Mouse (Mus musculus) yolk sac, embryonic 10.5 days (tissue): ENCODE results near the gene Pkd1l1.

Experiments
- DNase-seq: peaks from one replicate; pipeline ENCODE4 v3.0.0-alpha.2; 2017; ENCODE audit warnings: low spot score

The Pkd1l1 gene

DNA sequence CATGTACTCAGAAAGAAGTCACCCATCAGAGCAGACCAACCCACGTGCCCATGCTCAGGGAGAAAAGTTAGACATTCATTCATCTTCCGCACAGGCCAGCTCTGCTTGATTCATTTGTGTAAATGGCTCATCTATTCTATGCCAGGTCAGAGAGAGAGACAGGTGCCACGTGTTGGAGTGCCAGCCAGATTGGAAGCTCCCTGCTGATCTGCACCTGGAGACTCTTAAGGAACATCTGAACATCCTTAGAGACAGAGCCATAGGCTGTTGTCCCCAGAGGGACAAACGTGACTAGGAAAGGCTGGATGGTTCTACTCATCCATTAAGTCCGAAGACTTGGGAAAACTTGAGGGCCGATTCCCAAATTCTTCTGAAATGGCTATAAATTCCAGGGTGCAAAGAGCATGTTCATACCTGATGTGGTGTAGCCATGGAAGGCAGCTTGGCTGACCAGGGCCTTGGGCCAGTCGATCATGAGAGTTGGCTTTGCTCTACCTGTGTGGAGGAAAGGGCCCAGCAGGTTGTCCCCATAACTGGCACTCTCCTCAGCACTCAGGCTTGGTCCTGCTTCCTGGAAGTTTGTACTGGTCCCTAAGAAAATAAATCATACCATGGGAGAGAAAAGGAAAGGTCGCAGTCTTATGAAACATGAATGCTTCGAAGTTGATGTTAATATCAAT is 36.5 kb downstream of the Pkd1l1 start:
- DNase-seq = no peak

- no peak for DNase-seq
These were observed 56.9 kb downstream of the Pkd1l1 start for GRCm38 (mm10) chr11:8916081-8916671.

DNA sequence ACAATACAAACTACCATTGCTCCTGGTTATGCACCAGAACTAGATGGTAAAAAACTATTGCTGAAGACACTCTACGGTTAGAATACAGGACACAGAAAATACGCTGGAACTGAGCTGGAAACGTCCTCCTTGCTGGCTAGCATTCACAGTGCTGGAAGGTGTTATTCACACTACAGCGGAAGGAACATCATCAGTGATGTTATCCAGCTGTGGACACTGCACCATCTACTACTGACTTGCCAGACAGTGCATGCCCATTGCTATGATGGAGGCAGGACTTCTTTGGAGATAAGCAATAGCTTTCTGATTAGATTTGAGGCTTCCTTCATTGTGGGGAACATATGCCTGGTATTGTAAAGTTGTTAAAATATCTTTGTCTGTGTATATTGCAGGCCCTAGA is 90.3 kb downstream of the Pkd1l1 start:
- DNase-seq = no peak

DNA sequence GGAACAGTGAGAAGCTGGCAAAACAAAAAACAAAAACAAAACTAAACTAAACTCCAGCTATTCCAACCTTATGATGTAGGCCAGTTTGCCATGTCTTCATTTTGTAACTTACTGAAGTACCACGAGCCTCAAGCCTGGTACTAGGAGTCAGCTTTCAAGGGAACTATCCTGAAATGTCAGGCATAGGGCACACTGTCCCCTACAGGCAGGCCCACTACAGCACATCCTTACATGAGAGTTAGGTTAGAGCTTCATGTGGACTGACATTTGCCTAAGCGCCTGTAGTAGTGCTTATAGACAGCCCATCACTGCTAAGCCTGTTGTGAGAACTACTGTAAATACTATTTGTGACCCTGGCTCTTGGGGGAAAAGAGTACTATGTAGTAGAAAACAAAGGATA is 91.5 kb downstream of the Pkd1l1 start:
- no peak for DNase-seq

GRCm38 (mm10) chr11:8870115-8870514 is 103.0 kb downstream of the Pkd1l1 start:
- no peak for DNase-seq

DNA sequence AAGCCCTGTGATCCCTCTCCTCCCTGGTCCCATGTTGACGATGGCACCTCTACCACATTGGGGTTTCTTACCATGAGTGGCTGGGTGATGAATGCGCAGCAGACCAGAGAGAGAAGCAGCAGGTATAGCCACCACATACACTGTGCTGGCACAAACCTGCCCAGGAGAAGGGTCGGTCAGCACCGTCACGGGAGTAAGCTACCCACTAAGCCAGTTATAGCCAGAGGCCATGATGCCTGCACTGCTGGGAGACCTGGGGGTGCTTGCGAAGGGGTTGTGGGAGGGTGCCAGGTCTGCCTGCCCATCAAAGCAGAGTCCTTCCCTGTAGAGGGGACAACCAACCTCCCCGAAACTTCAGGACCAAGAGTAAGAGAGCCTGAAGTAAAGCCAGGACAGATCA is 107.0 kb downstream of the Pkd1l1 start:
- DNase-seq = no peak

DNA sequence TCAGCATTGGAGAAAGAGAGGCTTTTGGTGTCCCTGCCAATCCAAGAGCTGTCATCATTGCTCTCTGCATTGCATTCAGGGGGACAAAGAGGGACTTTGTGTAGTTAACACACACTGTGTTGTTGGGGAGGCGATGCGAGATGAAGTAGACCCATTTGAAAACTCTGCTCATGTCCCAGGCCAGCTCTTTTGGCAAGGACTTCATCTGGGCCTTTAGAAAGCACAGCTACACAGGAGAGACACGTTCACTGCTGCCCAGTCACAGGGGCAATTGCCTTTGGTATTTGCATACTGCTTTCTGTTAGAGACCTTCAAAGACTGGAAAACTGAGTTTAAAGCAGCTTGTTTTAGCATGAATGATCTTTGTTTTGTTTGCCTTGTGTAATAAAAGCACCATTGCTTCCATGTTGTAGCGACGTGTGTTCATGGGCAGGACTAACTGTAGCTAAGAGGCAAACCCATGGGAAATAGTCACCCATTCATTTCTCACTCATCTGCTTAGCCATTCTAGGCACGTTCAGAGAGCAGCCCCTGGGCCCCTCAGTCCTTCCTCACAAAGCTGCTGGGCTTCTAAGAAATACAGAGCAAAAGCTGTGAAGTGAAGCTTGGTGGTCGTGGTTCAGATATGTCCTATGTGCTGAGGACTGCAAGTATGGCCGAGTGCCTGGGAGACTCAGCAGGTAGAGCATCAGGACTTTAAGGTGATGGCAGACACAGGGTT is 109.0 kb downstream of the Pkd1l1 start:
- DNase-seq = no peak

DNA sequence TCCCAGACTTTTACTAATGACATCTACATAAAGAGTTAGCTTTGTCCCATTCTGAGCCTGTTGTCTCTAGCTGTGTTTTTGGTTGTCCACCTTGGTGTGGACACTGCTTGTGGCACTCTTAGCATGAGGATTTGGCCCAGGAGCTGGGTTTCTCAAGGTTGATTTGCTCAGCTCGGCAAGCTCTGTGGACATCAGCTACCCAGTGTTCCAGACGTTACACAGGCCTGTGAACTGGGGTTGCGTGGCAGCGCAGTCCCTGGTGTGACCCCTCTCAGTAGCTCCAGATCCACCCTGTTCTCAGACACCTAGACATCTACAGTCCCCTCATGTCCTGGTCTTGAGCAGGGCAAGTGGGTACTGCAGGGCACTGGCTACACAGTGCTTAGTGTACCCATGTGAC is 110.6 kb downstream of the Pkd1l1 start:
- DNase-seq = no peak

DNA sequence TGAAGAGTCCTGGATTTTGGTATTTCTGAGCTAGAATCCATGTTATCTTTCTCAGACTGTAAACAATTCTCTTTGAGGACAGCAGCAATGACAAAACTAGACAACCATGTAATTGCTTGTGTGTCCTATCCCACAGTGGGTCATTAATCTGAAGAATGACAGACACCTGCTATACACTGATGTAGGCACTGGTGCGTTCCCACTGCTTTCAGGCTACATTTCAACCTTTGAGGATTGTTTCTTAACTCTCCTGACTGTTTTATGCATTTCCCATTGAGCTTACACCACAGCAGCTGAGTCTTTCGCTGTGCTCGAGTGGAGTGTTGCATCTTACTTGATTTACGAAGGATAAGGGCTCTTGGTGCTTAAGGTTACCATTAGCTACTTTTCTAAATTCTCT is 111.1 kb downstream of the Pkd1l1 start:
- DNase-seq = no peak

GRCm38 (mm10) chr11:8860878-8861277 is 112.2 kb downstream of the Pkd1l1 start:
- DNase-seq = no peak

DNA sequence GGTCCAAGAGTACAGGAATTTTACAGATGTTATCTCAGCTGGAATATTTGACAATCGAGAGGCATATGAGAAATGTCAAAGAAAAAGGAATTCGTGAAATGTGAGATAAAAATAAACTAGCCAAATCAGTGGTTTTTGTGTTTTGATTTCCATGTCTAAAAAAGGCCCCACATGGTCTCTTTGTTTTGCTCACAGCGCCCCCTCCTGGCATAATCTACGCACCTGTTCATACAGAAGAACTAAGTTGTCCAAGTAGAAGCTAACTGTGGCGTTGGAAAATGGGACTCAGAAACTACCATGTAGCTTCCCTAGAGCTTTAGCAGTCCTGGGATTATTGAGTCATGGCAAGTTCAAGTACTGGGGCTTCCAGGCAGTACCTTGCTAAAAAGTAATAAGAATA is 113.2 kb downstream of the Pkd1l1 start:
- DNase-seq = peak; percentile 48

DNA sequence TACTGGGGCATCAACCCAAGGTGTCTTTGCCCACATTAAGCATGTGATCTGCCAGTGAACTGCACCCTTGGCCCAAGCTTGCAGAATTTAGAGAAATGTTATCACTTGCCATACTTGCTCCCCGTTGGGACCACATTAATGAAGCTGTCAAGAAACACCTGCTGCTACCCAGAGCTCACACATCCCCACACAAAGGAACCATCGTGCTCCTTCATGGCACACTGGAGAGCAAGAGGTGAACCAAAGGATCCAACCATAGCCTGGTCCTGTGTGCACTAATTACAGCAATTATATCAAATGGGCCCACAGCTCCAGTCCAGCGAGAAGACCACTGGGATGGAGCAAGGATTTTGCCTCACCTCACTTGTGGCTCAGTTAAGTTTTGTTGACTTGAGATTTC is 114.0 kb downstream of the Pkd1l1 start:
- no peak for DNase-seq

- DNase-seq = no peak
These were observed 116.9 kb downstream of the Pkd1l1 start for GRCm38 (mm10) chr11:8856125-8856524.

GRCm38 (mm10) chr11:8848049-8848448 is 125.0 kb downstream of the Pkd1l1 start:
- no peak for DNase-seq

GRCm38 (mm10) chr11:8847627-8848026 is 125.4 kb downstream of the Pkd1l1 start:
- no peak for DNase-seq

- no peak for DNase-seq
These were observed 136.9 kb downstream of the Pkd1l1 start for GRCm38 (mm10) chr11:8836176-8836575.

GRCm38 (mm10) chr11:8834121-8834520 is 138.9 kb downstream of the Pkd1l1 start:
- DNase-seq = no peak

DNA sequence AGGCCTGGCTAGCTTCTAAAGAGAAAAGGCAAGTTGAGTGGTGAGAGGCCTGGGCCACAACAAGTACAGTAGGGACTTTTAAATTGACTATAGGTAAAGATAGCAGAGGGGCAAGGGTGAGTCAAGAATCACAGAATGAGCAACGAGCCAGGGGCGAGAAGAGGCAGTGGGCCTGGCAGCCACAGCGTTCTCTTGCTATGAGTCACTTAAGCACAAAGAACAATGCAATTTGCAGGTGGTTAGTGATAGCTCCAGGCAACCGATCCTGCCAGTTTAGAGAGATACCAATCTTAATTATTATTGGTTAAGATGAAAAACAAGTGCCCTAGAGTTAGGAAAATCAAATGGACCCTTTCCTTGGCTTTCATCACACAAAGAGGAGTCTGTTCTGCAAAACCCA is 142.5 kb downstream of the Pkd1l1 start:
- no peak for DNase-seq

- no peak for DNase-seq
These were observed 143.5 kb downstream of the Pkd1l1 start for GRCm38 (mm10) chr11:8829561-8829960.

DNA sequence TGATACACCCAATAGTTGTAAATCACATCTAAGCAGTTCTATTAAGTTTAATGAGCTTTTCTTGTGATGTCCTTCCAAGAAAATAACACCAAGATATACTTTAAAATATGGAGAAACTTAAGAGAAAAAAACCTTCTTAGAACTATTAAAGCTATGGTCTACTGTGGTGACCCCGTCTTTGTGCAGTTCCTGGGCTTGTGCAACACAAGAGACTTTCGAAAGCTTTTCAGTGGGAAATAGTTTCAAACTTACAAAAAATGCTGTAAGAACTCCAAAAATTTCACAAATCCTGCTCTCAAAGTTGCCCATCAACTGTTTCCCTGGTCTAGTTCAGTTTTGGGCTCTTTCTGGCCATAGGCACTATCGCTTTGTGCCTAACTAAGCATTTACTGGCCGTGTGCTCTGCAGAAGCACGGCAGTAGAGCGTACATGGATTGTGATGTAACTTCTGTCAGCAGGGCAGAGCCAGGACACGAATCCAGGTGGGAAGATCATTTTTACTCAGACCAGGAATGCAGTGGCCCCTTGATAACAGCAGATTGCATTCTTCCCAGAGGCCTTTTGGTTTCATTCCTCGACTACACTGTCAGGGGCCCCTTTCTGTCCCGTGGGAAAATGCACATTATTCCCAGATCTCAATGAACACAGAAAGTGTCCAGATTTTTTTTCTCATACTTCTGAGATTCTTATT is 144.1 kb downstream of the Pkd1l1 start:
- DNase-seq = no peak

DNA sequence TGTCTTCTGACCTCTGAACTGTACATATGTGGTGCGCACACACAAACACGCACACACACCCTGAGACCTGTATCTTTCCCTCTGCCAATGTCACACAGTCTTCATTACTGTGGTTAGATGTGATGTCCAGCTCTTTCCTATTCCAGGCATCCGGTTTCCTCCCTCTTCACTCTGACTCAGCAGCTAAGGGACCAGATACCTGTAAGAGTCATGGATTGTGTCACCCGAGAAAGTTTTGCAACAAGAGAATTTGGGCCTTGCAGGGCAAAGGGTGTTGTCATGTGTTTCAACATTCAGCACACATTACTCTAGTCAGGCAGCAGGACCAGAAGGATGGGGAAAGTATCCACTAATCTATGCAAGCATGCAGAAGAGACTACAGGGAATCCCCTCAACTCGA is 146.5 kb downstream of the Pkd1l1 start:
- no peak for DNase-seq

- DNase-seq = no peak
These were observed 147.0 kb downstream of the Pkd1l1 start for GRCm38 (mm10) chr11:8826046-8826445.

- DNase-seq = no peak
These were observed 147.7 kb downstream of the Pkd1l1 start for GRCm38 (mm10) chr11:8825413-8825812.
